Mouse (Mus musculus): ENCODE results near the gene Smad3.

Smad3 gene

GRCm38 (mm10) chr9:63757865-63758440, at the start of gene Smad3:
Gene Smad3 (minus strand): TSS chr9:63757994.
- peak; percentile 89 to 92 for DNase-seq

GRCm38 (mm10) chr9:63804847-63805246, 47.1 kb upstream of the Smad3 start:
- DNase-seq: no peak

DNA sequence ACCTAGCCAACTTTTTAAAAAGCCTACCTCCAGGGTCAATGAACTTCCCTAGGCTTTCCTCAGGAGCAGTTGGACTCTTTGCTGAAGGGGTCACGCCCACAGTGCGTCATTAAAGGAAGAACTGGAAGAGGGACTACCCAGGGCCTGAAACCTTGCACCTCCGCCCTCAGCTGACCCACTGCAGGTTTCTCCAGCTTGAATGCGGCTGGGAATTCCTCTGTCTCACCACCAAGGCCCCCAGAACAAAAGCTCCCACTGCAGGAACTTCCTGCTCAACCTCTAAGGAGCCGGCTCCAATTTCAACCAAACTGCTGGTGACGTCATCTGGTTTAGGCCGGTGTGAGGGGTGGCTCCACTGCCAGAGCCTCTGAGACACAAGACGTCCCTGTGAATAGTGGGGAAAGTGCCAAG, 45.4 kb upstream of the Smad3 start:
- no peak for DNase-seq

- DNase-seq: no peak
Observed at GRCm38 (mm10) chr9:63802504-63802903, 44.7 kb upstream of the Smad3 start.

- DNase-seq: no peak
Observed at GRCm38 (mm10) chr9:63802080-63802479, 44.3 kb upstream of the Smad3 start.

DNA sequence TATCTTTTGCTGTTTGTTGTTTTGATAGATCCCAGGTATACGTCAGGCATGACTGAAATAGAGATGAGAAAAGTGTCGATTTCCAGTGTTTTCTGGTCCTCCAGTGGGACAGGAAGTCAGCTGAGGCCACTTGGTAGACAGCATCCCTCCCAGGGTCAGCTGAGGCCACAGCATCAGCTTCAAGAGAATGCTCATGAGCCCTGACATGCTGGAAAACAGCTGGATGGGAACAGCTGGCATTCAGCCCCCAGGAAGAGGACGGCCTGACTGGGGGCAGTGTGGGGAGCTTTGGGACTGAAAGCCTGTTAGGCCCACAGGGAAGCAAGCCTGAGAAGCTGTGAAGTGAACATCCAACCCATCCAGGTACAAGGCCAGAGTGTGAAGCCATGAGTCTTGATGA, 38.6 kb upstream of the Smad3 start:
- DNase-seq: no peak

GRCm38 (mm10) chr9:63793731-63794495, 36.1 kb upstream of the Smad3 start:
- DNase-seq: no peak

GRCm38 (mm10) chr9:63791716-63792115, 33.9 kb upstream of the Smad3 start:
- DNase-seq: no peak

DNA sequence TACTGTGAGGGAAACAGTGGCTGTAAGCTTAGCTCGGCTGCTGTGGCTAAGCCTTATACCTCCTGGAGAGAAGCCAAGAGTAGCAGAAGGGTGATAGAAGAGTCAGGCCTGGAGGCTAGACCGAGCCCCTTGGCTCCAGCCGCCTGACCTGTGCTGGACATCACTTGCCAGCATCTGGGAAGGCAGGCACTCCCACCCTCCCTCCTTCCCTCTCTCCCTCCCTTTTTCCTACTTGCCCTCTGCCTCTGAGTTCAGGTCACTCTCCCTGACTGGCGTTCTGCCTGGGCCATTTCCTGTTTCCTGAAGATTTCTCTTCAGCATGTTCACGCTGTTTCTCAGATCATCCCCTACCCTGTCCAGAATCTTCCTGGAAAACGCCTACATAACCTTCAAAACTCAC, 33.5 kb upstream of the Smad3 start:
- no peak for DNase-seq

DNA sequence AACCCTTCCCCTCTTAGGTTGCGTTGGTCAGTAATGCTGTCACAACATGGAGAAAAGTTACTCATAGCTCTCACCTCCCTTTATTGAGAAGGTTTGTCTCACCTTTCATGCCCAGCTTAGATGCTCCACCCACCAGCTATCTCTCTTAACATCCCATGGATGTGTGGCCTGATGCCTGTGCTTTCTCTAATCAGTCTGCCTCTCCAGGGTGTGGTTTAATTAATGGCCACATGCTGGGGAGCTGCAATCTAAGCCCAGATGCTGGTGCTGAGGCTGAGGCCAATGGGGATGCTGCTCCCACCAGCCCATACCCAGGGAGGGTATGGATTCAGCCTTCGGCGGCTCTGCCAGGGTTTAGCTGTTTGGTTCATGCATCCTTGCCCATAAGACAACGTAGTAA, 32.4 kb upstream of the Smad3 start:
- DNase-seq: no peak

- DNase-seq: no peak
Observed at GRCm38 (mm10) chr9:63789386-63789785, 31.6 kb upstream of the Smad3 start.

GRCm38 (mm10) chr9:63787606-63788005, 29.8 kb upstream of the Smad3 start:
- DNase-seq: no peak

GRCm38 (mm10) chr9:63787086-63787485, 29.3 kb upstream of the Smad3 start:
- DNase-seq: no peak

DNA sequence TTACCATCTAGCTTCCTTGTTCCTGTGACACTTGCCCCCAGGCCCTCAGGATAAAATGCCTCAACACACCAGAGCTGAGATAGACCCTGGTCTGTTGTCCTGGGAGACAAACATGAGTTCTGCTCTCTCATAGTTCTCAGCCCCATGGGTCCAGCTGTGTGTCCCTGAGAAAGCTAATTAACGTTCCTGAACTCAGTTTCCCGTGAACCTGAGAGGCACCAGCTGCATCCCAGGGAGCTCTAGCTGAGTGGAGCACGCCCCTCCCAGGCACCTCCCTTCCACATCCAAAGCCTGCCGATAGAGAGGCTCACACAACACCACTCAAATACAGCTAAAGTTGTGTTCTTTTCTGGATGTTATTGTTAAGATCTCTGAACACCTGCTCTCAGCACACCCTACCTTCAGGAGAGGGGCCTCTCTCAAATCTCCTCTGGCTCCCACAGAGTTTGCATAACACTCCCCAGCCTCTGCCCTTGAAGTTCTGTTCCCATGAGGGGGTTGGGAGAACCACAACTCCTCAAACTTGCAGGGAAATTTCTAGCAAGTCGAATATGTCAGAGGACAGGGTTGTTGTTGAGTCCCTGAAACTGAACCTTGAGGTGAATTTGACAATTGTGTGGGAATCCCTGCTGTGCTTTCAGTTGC, 28.4 kb upstream of the Smad3 start:
- no peak for DNase-seq

DNA sequence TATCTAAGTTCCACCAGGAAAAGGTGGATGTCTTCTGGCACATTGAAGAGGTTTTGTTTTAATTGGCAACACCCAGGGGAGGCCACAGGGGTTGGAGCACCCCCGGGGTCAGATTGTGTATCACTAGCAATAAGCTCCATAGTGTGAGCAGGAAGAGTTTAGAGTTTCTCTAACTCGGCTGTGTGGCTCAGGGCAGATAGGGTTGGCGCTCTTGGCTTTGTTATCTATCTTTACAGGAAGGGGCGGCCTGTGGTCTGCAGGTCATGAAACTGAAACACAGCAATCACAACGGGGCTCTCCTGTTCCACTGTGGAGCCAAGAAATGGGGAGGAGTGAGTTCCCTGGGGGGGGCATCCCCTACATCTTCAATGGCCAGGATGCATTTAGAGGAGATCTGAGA, 27.7 kb upstream of the Smad3 start:
- DNase-seq: no peak

- DNase-seq: no peak
Observed at GRCm38 (mm10) chr9:63784597-63784996, 26.8 kb upstream of the Smad3 start.

GRCm38 (mm10) chr9:63782744-63783143, 24.9 kb upstream of the Smad3 start:
- DNase-seq: no peak

DNA sequence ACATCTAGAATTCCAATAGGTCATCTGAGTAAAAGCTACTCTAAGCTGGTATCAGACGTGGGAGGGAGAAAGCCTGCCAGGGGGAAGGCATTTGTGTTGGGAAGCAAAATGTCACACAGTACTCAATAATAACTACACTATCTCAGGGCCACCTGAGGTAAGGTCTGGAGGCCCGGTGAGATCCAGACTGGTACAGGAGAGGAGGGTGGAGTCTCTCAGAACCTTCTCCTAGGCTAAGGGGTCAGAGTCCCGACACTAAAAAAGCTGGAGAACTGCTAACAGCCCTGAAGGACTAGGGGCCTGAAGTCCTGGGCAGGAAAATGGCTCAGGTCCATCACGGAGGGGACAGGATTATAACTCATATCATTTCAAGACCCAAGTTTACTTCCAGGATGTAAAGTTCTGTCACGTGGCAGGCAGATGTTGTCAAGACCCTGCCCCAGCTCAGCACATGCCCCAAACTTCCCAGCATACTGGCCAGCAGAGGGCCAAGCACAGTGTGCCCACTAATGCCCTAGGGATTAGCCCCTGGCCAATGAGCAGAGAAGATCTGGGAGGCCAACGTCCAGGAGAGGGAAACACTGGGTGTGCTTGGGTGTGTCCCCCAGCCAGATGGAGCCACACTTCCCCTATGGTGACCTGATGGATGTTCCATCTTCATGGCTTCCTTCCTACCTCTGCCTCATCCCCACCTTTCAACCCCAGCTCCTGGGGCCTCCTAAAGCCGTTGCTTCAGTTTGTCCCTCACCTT, 24.1 kb upstream of the Smad3 start:
- no peak for DNase-seq

DNA sequence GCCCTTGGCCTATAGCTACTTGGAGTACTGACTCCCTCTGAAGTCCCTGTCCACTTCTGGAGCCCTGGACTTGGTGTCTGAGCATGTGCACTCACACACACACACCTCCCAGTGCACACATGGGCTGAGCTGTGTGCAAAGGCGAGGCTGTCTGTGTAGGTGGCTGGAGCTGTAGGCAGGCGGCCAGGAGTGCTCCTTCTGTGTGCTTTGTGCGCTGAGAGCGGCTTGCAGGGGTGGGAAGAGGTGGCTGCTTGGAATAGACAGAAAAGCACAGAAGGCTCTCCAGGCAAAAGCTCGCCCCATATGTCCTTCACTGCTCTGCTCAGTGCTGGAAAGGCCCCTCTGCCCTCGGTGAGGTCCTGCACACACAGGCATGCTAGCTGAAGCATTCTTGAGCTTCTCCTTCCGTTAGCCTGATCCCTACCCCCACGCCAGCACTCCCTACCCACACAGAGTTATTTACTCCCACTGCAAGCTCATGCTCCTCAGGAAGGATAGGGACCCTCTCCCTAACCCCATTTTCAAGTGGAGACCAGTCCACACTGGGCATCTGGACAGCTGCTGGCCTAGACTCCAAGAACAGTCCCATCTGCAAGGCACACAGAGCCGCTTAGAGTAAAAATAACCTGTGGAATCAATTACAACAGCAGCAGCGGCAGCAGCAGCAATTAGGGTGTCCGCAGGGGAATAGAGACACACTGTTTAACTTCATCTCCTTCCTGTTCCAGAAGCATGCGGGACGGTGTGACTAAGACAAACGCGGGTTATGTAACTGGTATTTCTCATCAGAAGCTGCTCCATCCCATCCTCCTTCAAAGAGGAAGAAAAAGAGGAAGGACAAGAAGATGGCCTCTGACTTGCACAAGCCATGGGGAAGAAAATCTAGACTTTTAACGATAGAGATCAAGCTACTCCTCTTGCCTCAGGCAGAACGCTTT, 22.4 kb upstream of the Smad3 start:
- DNase-seq: no peak

- no peak for DNase-seq
Observed at GRCm38 (mm10) chr9:63776735-63777134, 18.9 kb upstream of the Smad3 start.

DNA sequence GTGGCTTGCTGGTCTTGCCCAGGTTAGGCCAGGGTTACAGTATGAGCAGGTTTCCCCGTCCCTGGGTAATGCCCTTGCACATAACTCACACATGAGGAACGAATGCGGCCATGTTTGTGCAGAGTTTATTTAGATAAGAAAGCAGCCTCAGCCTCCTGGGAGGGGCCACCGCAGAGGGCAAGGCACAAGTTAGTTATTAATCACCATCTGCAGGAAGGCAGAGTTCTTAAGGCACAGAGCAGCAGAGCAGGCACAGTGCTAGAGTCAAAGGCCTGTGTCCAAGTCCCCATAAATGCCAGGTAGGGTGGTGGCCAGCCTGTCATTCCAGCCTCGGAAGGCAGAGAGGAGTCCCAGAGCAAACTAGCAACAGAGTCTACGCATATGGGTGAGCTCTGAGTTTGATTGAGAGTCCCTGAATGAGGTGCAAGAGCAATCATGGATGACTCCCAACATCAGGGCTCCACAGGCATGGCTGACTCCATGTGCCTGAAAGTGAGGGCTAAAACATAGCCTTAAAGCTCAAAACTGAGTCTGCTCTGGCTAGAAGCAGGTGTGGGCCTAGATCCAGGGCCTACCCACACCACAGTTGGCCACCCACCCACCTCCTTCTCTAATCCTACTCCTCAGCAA, 17.2 kb upstream of the Smad3 start:
- no peak for DNase-seq

GRCm38 (mm10) chr9:63772452-63772851, 14.7 kb upstream of the Smad3 start:
- DNase-seq: no peak

Measured in thymus, postnatal 36 days (tissue).